Mouse (Mus musculus) midbrain, embryonic 14.5 days (tissue): Measurements from ENCODE around the gene Gm3448. TPM values are rescaled to one million over a fixed set of nuclear protein-coding genes. Genes with fewer than 3 reads are reported as not detected.
A peak's percentile ranks its signal among the peaks of the same experiment; 100 is the strongest.
"Not testable (repeated sequence)": the region's sequence is repeated elsewhere in the genome, so short reads cannot be mapped to it uniquely, and the experiment has no call there.

ENCODE experiments used
- ATAC-seq: fragments of 200-750 bp; cut with Nextera tagmentation; 2 replicates; pipeline ENCODE4 v1.8.0; 2017; ENCODE audit warnings: moderate number of reproducible peaks, moderate library complexity; ENCODE audit not compliant: low FRiP score, low TSS enrichment
- DNase-seq: peaks from one replicate; pipeline ENCODE4 v3.0.0-alpha.2; 2015
- H3K27ac ChIP-seq: fragments of 300-500 bp; sonication (generic); replicated peaks from 2 replicates; pipeline ENCODE4 v1.5.1; 2014; ENCODE audit warnings: mild to moderate bottlenecking, low read depth, low read length, moderate library complexity
- H3K27me3 ChIP-seq: fragments of 300-500 bp; sonication (generic); 2 replicates; pipeline ENCODE4 v1.6.1; 2014; ENCODE audit warnings: low read length, control low read depth, mixed read lengths; ENCODE audit not compliant: control insufficient read depth, insufficient read depth
- H3K36me3 ChIP-seq: fragments of 300-500 bp; sonication (generic); 2 replicates; pipeline ENCODE4 v1.6.1; 2014; ENCODE audit warnings: low read length, control low read depth; ENCODE audit not compliant: control insufficient read depth, insufficient read depth
- H3K4me1 ChIP-seq: fragments of 300-500 bp; sonication (generic); 2 replicates; pipeline ENCODE4 v1.6.1; 2014; ENCODE audit warnings: mild to moderate bottlenecking, antibody characterized with exemption, low read length, control low read depth; ENCODE audit not compliant: control insufficient read depth, insufficient read depth
- H3K4me2 ChIP-seq: fragments of 300-500 bp; sonication (generic); 2 replicates; pipeline ENCODE4 v1.6.1; 2014; ENCODE audit warnings: mild to moderate bottlenecking, low read length, moderate library complexity
- H3K4me3 ChIP-seq: fragments of 300-500 bp; sonication (generic); replicated peaks from 2 replicates; pipeline ENCODE4 v1.5.1; 2014; ENCODE audit warnings: low read depth, low read length
- H3K9ac ChIP-seq: fragments of 300-500 bp; sonication (generic); replicated peaks from 2 replicates; pipeline ENCODE4 v1.6.1; 2014; ENCODE audit warnings: mild to moderate bottlenecking, low read length, moderate library complexity
- H3K9me3 ChIP-seq: fragments of 300-500 bp; sonication (generic); 2 replicates; pipeline ENCODE4 v1.6.1; 2016; ENCODE audit warnings: low read length, control low read depth, mixed read lengths; ENCODE audit not compliant: control insufficient read depth
- WGBS: fragments of 180-500 bp; shearing (Covaris S2); extraction: QIAGEN DNeasy Blood & Tissue Kit; methylation state at CpG from one replicate; pipeline ENCODE4 v1.1.7; 2014; 5-methylcytosine and 5-hydroxymethylcytosine counted together
- polyA plus RNA-seq: library from polyadenylated mRNA; unstranded; fragments of >200 nt; fragmentation: Nextera tagmentation; extraction: Ambion mirVana; gene quantifications from 2 replicates; pipeline ENCODE4 v1.2.1, GENCODE M21; 2014

Gm3448 gene
- polyA plus RNA-seq: 3.9 and 4.3 TPM in 2 replicates

GRCm38 (mm10) chr17:15041175-15041729 is at the start of gene Gm3448, which contains the start of the genes Ermard and Tcte3:
Gene Gm3448, minus strand, starts transcription at chr17:15041537.
Gene Ermard, plus strand, starts transcription at chr17:15041208.
Gene Tcte3, minus strand, starts transcription at chr17:15041488.
- 0% methylated on average over 7 of the region's 56 CpGs for WGBS
- not testable (repeated sequence) for DNase-seq, H3K4me2 ChIP-seq, H3K4me1 ChIP-seq, H3K27me3 ChIP-seq, H3K27ac ChIP-seq, H3K36me3 ChIP-seq, H3K4me3 ChIP-seq, H3K9me3 ChIP-seq, H3K9ac ChIP-seq
- ATAC-seq: peak; percentile 98

- Histone ChIP-seq H3K9ac (0 out of 2 replicates have a peak overlapping the region, but pooled peaks have one; percentile 23), H3K27ac (peak overlapping the region; percentile 57), H3K4me1 (peaks cover 16% of the 10 kb centered on the region; the same call in 1 of the 2 replicates), H3K4me3 (no peak overlapping the region), H3K36me3 (no peaks in the 10 kb centered on the region), H3K27me3 (no peaks in the 10 kb centered on the region), H3K9me3 (no peaks in the 10 kb centered on the region), H3K4me2 (0 out of 2 replicates have a peak overlapping the region, but pooled peaks have one; percentile 15)
- WGBS: 21% methylated on average over 8 of the region's 8 CpGs
- ATAC-seq (peak; percentile 78), DNase-seq (peak; percentile 71)
Observed at GRCm38 (mm10) chr17:15088591-15089001, 47.3 kb upstream of the Gm3448 start.

GRCm38 (mm10) chr17:15088166-15088565 is 46.8 kb upstream of the Gm3448 start:
- H3K27me3 ChIP-seq: no peaks in the 10 kb centered on the region
- 20% methylated on average over 2 of the region's 2 CpGs for whole genome bisulfite sequencing
- H3K4me2 ChIP-seq: no peak overlapping the region
- H3K9me3 ChIP-seq: no peaks in the 10 kb centered on the region
- peaks cover 16% of the 10 kb centered on the region; the same call in 1 of the 2 replicates for H3K4me1 ChIP-seq
- H3K9ac ChIP-seq: no peak overlapping the region
- H3K27ac ChIP-seq: peak overlapping the region; percentile 57
- ATAC-seq: peak; percentile 32; the same call in 1 of the 2 replicates
- H3K4me3 ChIP-seq: no peak overlapping the region
- peak; percentile 45 for DNase-seq
- no peaks in the 10 kb centered on the region for H3K36me3 ChIP-seq

- no peaks in the 10 kb centered on the region for H3K27me3 ChIP-seq
- whole genome bisulfite sequencing: 76% methylated on average over 2 of the region's 2 CpGs
- H3K27ac ChIP-seq: no peak overlapping the region
- peaks cover 16% of the 10 kb centered on the region; the same call in 1 of the 2 replicates for H3K4me1 ChIP-seq
- DNase-seq (no peak), ATAC-seq (no peak)
- H3K36me3 ChIP-seq: no peaks in the 10 kb centered on the region
- H3K4me2 ChIP-seq: no peak overlapping the region
- H3K9me3 ChIP-seq: no peaks in the 10 kb centered on the region
- no peak overlapping the region for H3K4me3 ChIP-seq
- no peak overlapping the region for H3K9ac ChIP-seq
Observed at GRCm38 (mm10) chr17:15085006-15085405, 43.7 kb upstream of the Gm3448 start.

- H3K9me3 ChIP-seq: no peaks in the 10 kb centered on the region
- ATAC-seq (peak; percentile 26; the same call in 1 of the 2 replicates), DNase-seq (peak; percentile 41)
- H3K36me3 ChIP-seq: no peaks in the 10 kb centered on the region
- WGBS: 62% methylated on average over 13 of the region's 13 CpGs
- no peak overlapping the region for H3K4me3 ChIP-seq
- H3K27ac ChIP-seq: no peak overlapping the region
- H3K9ac ChIP-seq: no peak overlapping the region
- peaks cover 16% of the 10 kb centered on the region; the same call in 1 of the 2 replicates for H3K4me1 ChIP-seq
- H3K4me2 ChIP-seq: no peak overlapping the region
- no peaks in the 10 kb centered on the region for H3K27me3 ChIP-seq
Observed at GRCm38 (mm10) chr17:15084226-15084848, 43.0 kb upstream of the Gm3448 start.

- Histone ChIP-seq H3K9ac (no peak overlapping the region), H3K9me3 (no peaks in the 10 kb centered on the region), H3K4me3 (no peak overlapping the region), H3K27ac (no peak overlapping the region), H3K4me1 (no peaks in the 10 kb centered on the region), H3K27me3 (no peaks in the 10 kb centered on the region), H3K4me2 (no peak overlapping the region), H3K36me3 (no peaks in the 10 kb centered on the region)
- 43% methylated on average over 2 of the region's 2 CpGs for WGBS
- ATAC-seq (no peak), DNase-seq (no peak)
Observed at GRCm38 (mm10) chr17:15077536-15077935, 36.2 kb upstream of the Gm3448 start.

- Histone ChIP-seq H3K4me2 (no peak overlapping the region), H3K4me3 (no peak overlapping the region), H3K9me3 (no peaks in the 10 kb centered on the region), H3K9ac (no peak overlapping the region), H3K36me3 (no peaks in the 10 kb centered on the region), H3K4me1 (no peaks in the 10 kb centered on the region), H3K27ac (no peak overlapping the region), H3K27me3 (no peaks in the 10 kb centered on the region)
- 87% methylated on average over 8 of the region's 8 CpGs for WGBS
- DNase-seq: no peak
- ATAC-seq: no peak
Observed at GRCm38 (mm10) chr17:15075033-15075432, 33.7 kb upstream of the Gm3448 start.

- Histone ChIP-seq H3K4me3 (no peak overlapping the region), H3K27ac (no peak overlapping the region), H3K4me2 (no peak overlapping the region), H3K27me3 (no peaks in the 10 kb centered on the region), H3K36me3 (no peaks in the 10 kb centered on the region), H3K9ac (no peak overlapping the region), H3K4me1 (no peaks in the 10 kb centered on the region), H3K9me3 (no peaks in the 10 kb centered on the region)
- DNase-seq (no peak), ATAC-seq (no peak)
- 93% methylated on average over 2 of the region's 2 CpGs for WGBS
Observed at GRCm38 (mm10) chr17:15072211-15072610, 30.9 kb upstream of the Gm3448 start.

GRCm38 (mm10) chr17:15069124-15069523 is 27.8 kb upstream of the Gm3448 start:
- DNase-seq: no peak
- H3K4me2 ChIP-seq: no peak overlapping the region
- H3K27me3 ChIP-seq: no peaks in the 10 kb centered on the region
- WGBS: 85% methylated on average over 2 of the region's 2 CpGs
- peaks cover 6% of the 10 kb centered on the region for H3K4me1 ChIP-seq
- peaks cover 5% of the 10 kb centered on the region; the same call in 1 of the 2 replicates for H3K36me3 ChIP-seq
- no peaks in the 10 kb centered on the region for H3K9me3 ChIP-seq
- no peak overlapping the region for H3K9ac ChIP-seq
- H3K4me3 ChIP-seq: no peak overlapping the region
- no peak overlapping the region for H3K27ac ChIP-seq
- no peak for ATAC-seq
